Mouse (Mus musculus) frontal cortex, postnatal 10 days (tissue): ENCODE results near the gene Cox14.
"Not testable (repeated sequence)": the region's sequence is repeated elsewhere in the genome, so short reads cannot be mapped to it uniquely, and the experiment has no call there.

Source experiments
- DNase-seq, 2 experiments: peaks; one replicate each; pipeline ENCODE4 v3.0.0; 2022; ENCODE audit warnings: low spot score in 2 of 2, mixed read lengths in 1 of 2

Cox14 gene

DNA sequence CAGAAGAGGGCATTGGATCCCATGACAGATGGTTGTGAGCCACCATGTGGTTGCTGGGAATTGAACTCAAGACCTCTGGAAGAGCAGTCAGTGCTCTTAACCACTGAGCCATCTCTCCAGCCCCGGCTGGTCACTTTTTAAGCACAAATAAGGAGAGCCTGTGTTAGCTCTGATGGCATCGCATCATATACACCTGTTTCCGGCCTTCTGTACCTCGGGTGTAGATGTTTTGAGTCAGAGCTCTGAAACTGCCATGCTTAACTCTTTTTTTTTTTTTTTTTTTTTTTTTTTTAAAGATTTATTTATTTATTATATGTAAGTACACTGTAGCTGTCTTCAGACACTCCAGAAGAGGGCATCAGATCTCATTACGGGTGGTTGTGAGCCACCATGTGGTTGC lies 1.6 kb downstream of the Cox14 start:
- not testable (repeated sequence) for DNase-seq

DNA sequence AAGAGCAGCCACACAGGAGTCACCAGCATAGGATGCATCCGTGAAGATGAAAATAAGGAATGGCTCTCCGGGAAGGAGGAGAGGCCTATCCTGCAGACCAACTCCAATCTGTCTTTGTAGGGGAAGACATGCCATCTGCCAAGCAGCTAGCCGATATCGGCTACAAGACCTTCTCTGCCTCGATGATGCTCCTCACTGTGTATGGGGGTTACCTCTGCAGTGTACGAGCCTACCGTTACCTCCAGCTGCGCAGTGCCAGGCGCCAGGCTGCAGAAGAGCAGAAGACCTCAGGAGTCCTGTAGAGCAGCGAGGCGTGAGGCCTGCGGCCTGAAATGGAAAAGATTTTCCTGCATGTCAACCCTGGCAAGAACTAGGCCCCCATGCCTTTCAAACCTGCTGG lies 2.1 kb downstream of the Cox14 start:
- DNase-seq: no peak

DNA sequence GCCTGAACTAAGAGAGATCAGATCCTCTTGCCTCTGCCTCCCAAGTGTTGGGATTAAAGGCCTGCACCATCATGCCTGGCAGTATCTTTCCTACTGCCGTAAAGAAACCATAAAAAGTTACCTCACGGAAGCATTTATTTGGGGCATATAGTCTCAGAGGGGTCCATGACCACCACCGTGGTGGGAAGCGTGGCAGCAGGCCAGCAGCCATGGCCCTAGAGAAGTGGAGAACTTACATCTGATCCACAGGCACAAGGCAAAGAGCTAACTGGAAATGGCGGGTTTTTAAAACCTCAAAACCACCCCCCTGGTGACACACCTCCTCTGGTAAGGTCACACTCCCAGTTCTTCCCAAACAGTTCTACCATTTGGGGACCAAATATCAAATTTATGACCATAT lies 2.8 kb downstream of the Cox14 start:
- no peak for DNase-seq

DNA sequence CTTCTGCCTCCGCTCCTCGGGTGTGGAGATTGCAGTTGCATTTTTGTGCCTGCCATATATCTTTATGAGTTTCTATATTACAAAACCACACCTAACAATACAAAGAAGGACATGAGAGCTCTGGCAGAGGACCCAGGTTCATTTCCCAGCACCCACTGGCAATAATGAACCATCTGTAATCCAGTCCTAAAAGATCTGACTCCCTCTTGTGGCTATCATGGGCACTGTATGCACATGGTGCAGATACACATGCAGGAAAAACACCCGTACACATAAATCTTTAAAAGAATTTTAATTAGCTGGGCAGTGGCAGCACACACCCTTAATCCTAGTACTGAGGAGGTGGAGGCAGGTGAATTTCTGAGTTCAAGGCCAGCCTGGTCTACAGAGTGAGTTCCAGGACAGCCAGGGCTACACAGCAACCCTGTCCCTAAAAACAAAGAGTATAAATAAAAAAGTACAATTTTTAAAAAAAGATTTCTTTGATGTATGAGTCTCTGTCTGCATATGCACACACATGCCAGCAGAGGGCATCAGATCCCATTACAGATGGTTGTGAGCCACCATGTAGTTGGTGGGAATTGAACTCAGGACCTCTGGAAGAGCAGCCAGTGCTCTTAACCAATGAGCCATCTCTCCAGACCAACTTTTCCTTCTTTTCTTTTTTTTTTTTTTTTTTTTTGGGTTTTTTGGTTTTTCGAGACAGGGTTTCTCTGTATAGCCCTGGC lies 3.8 kb downstream of the Cox14 start:
- no peak for DNase-seq

DNA sequence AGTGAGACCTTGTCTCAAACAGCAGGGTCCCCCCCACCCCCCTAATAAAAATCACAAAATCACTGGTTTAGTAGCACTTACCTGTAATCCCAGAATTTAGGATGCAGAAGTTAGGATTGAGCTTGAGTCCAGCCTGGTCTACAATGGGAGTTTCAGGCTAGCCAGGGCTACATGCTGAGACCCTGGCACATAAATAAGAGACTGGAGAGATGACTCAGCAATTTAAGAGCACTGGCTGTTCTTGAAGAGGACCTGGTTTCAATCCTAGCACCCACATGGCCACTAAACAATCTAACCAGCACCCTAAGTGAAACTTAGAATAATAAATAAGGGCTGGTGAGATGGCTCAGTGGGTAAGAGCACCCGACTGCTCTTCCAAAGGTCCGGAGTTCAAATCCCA lies 5.7 kb downstream of the Cox14 start:
- no peak for DNase-seq

DNA sequence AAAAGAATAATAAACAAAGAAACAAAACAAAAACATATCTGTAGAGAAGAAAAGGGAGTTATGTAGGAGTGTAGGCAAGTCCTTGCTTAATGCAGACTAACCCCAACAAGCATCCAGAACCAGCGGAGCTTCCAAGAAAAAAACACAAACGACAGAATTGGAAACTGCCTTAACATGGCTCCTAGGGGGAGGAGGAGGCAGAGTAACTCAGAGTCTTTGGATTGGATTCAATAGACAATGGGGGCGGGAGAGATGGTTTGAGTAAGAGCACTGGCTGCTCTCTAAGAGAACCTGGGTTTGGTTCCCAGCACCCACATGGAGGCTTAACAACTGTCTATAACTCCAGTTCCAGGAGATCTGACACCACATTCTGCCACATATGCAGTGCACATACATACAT lies 6.3 kb downstream of the Cox14 start:
- DNase-seq: no peak

DNA sequence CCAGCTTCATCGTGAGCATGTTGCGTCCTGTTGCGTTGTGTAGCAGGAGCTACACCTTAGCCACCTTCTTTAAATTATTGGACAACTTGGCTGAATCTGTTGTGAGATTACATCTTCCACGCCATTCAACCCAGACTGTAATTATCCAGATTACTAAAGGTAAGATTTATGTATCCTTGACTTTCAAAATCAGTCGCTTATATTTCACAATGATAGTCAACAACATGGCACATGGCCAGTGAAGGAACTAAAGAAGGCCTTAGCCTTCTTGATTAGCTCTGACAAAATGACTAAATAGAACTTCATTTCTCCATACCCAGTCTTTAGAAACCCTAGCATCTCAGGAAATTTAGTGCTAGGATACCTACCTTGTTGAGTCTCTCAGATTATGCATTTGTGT lies 7.8 kb downstream of the Cox14 start:
- no peak for DNase-seq

DNA sequence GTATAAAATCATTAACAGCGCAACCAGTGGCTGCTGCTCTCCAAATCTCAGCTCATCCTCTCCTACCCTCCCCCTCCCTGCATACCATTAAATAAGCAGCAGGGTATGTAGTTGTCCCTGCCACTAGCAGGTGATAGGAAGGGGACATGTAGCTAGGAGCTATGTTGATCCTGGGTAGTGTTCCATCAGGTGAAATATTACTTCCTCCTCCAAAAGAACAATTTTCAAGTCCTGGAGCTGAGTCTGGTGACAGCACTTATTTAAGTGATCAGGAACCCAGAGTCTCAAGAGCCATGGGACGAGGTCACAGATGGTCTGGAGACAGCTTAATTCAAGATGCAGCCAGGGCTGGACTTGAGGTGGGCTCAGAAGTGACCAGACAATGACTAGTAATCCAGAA lies 10.2 kb downstream of the Cox14 start:
- DNase-seq: peak; percentile 100

DNA sequence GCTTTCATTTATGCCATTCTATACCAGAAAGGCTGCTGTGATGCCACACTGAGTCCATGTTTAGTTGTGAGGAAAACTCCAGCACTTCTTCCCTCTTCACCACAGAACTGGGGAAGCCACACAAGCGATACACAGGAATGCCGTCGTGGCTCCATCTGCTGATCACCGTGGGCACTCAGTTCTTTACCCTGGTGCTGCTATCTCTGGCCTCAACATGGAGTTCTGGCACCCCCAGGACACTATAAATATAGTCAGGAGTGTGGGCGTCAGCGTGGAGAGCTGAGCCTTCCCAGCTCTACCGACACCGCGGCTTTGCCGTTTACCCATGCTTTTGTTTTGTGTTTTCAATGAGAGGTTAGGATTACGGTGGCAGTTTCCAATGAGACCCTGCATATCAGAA lies 11.3 kb downstream of the Cox14 start:
- DNase-seq: no peak

DNA sequence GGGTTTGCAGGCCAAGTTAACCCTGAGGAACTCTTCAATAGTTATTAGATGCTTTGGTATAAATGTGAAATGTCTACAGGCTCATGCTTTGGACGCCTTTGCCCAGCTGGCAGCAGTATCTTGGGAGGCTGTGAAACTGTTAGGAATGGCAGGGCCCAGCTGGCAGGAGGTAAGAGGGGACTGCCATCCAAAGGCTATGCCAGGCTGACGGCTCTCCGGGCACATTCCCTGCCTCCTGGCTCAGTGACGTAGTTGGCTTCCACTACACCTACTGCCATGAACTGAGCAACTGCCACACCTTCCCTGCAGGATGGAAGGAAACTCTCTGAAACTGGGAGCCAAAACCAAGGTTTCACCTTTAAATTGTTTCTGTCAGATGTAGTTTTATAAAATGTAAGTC lies 14.8 kb downstream of the Cox14 start:
- DNase-seq: no peak

DNA sequence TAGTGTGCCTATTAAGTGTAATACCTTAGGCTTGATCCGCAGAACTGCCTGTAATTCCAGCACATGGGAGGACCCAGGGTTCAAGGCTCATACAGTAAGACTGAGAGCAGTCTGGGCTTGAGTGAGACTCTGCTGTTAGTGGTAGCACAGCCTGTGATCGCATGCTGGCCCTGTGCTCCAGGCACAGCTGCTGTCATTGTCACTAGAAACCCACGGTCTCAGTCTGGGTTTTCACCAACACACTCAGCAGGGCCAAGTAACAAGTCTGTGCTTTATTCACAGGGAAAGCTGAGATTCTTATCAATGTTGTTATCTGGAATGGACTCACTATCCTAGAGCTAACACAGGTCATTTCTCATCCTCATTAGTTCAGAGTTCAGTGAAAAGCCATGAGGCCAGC lies 28.8 kb downstream of the Cox14 start:
- DNase-seq: no peak

DNA sequence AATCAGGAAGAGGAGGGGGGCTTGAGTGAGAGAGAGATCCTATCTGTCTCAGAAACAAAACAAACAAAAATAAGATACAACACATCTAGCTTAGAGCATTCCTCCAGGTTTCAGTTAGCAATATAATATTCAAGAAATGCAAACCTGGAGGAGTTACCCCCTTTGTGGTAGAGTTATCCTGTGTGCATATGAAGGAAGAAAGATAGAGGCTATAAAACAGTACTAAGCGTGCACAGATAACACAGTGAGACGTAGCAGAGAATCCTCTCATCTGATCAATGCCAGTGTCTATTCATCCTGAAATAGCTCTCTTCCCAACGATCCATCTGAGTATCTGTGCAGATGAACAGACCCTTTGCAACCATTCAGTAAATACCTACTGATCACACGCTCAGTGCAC lies 42.0 kb downstream of the Cox14 start:
- no peak for DNase-seq

DNA sequence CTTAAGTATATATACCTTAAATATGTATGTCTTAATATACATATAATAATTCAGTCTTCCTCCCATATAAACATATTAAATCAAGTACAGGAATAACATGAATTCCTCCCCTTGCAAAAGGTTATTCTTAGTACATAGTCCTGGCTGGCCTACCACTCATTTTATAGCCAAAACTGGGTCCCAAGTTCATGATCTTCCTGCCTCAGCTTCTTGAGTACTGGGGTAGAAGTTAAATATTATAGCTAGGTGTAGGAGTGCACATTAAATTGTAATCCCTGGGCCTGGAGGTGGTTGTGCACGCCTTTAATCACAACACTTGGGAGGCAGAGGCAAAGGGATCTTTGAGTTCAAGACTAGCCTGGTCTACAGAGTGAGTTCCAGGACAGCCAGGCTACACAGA lies 43.3 kb downstream of the Cox14 start:
- no peak for DNase-seq

DNA sequence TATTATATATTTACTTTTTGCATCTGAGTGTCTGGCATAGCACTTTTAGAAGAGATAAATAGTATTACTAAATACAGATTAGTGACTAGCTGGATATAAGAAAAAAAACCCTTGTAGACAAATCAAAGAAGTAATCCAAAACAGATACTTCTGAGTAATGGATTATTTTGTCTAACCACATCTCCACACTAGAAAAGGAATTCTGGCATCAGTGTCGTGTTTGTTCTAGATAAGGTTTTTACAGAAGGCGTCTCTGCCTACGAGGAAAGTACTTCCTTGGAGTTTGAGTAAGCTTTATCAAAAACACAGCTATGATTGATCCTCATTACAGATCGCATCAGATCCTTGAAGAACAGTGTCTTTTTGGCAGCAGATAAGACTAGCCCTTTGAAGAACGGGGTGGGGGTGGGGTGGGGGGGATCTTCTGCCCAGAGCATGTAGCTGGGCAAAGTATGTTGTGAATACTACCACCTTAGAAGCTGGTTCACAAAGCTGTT lies 45.6 kb downstream of the Cox14 start:
- no peak for DNase-seq

DNA sequence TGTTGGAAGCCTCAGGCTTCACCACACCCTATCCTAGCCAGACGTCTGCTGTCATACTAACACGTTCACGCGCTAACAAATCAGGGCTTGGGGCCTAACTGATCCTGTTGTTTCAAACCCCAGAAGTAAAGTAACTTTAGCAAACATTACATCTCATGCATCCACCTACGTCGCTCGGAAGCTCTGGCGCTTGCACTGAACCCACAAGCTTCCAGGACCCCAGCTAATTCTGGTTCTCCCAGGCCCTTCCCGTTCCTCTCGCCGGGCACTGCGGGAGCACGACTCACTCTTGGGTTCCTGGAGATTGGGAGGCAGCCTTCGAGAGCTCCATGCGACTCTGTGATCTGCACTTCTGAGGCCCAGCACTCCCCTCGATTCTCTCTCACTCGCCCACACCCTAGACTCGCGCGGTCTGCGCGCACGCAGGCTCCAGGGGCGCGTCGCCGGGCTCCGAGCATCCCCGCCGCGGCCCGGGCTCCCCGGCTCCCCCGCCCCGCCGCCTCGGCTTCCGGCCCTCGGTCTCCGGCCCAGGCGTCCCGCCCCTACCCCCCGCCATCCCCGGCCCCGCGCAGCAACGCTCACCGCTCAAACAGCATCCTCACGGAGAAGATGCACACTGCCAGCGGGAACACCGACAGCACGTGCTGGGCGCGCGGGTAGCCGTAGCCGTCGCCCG lies 46.3 kb downstream of the Cox14 start:
- peak in 1 of 2 experiments; percentile 38 for DNase-seq

DNA sequence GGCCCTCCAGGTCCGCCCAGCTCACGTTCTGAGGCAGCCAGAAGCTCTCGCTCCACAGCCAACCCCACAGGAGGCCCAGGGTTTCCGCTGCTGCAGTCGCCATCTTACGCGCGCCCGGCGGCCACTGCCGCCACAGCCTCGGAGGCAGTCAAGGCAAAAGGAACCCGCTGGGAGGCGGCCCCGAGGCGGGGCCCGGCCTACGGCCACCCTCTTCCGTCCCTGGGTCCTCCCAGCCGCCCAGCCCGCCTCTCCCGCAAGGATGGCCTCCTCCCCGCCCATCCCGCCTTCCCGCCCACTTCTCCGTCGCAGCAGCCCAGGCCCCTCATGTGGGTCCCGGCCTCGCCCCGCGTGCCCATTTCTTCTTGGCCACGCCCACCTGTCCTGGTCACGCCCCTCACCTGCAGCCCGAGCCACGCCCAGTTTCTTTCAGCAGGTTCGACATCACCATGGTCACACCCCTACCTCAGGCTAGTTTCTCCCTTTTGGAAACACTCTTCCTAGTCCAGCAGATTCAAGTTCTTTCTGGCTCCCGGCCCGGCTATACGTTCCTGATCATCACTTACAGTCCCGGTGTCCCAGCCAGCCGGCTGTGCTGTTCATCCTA lies 47.0 kb downstream of the Cox14 start:
- DNase-seq: peak; percentile 75 to 83

DNA sequence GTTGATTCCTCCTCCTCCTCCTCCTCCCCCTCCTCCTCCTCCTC lies 47.3 kb downstream of the Cox14 start, which contains the start of gene Cers5:
Cers5 (minus strand) TSS at position 5 of the 44 bp plus-strand sequence.
- DNase-seq: not testable (repeated sequence)

DNA sequence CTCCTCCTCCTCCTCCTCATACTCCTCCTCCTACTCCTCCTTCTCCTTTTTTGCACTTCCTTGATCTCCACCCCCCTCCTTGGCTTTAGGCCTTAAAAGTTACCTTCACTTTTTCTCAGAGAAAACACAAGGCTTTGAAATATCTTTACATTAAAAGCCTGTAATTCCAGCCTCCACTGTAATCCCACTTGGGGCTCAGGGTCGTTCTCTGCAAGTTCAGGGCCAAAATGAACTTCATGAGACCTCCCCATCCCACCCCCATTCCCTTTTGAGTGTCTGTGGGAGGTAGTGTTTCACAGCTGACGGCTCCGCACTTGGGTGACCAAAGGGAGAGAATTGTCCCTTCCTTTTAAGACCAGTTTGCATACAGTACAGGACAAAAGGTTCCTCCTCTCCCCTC lies 47.5 kb downstream of the Cox14 start:
- no peak for DNase-seq
